Mouse (Mus musculus): ENCODE measurements around the gene Chrm3. TPM values are rescaled to one million over a fixed set of nuclear protein-coding genes. Genes with fewer than 3 reads are reported as not detected.

The Chrm3 gene
- polyA plus RNA-seq, 1 experiment from 2014 or later, result 1.2 TPM

DNA sequence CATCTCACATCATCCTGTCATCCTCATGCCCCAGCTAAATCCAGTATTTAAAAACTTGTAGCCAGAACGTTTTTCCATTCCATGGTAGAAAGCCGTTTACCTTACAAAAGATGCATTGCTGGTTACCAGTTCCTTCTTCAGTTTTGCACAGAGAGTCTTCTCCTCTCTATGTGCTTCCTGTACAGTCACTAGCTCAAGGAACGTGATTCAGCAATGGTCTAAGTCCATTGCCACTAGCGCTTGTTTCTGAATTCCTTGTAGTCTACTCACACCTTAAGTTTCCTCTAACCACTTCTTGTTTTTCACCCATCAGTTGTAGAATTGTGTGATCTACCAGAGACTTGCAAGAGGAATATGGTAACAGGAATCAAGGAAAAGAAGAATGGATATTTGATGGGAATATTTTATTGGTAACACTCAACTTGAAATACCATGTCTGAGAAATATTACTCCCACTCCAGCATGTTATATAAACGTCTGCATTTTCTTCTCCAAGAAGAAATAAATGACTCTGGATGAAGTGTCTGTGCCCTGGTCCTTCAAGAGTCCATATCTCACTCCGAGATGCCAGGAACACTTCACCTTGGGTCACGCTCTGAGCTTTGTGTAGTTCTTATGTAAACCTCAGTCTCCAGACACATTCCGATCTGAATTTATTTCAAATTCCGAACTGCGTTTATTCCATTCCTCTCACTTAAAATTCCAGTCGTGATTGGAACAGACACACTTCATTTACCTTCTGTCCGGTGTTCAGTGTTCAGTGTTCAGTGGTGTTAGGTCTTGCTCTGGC, 293.6 kb downstream of the Chrm3 start:
- ATAC-seq (ENCODE audit: insufficient number of reproducible peaks, insufficient read depth, low FRiP score, low read depth), result no peak

DNA sequence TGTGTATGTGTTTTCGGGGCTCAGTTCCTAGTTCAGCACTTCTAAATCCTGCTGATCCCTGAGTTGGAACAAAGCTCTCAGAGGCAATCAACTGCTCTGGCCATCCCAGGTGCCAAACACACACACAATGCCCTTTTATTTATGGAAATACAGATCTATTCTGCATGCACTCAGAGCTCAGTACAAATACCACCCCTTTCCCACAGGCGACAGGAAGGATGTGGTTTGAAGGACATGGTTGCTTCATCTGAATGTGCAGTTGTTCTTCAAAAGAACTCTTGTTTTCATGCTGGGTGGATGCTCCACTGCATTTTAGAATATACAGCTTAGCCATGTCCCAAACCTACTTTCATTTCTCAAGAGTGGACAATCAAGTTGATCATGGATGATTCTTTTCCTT, 294.9 kb downstream of the Chrm3 start:
- H3K36me3 ChIP-seq (ENCODE audit: control insufficient read depth, insufficient read depth, low read length), result no peaks in the 10 kb centered on the region
- WGBS, result 73% methylated on average over 2 of the region's 2 CpGs
- no peak overlapping the region for H3K9ac ChIP-seq (ENCODE audit: low read length)
- H3K9me3 ChIP-seq (ENCODE audit: control insufficient read depth, low read length), result no peaks in the 10 kb centered on the region
- ATAC-seq (ENCODE audit: insufficient number of reproducible peaks, insufficient read depth, low FRiP score, low read depth), result no peak
- H3K4me2 ChIP-seq (ENCODE audit: low read length), result no peak overlapping the region
- H3K27me3 ChIP-seq (ENCODE audit: control insufficient read depth, insufficient read depth, low read length), result no peaks in the 10 kb centered on the region
- H3K4me3 ChIP-seq (ENCODE audit: control insufficient read depth in 1 of 2, insufficient read depth in 1 of 2, low read depth in 1 of 2, low read length in 2 of 2), result no peak overlapping the region
- no peak overlapping the region for H3K27ac ChIP-seq (replicated peaks in 1 of 2; ENCODE audit: control insufficient read depth in 1 of 2, insufficient read depth in 1 of 2, low read depth in 2 of 2, low read length in 2 of 2)
- no peaks in the 10 kb centered on the region for H3K4me1 ChIP-seq (ENCODE audit: control insufficient read depth in 2 of 2, insufficient read depth in 2 of 2, low read length in 2 of 2)

More for the DNA sequence above, 293.6 kb downstream of the Chrm3 start:
- WGBS, result 73% methylated on average over 12 of the region's 12 CpGs
- H3K4me2 ChIP-seq (ENCODE audit: low read length), result no peak overlapping the region
- no peak overlapping the region for H3K4me3 ChIP-seq (ENCODE audit: control insufficient read depth in 1 of 2, insufficient read depth in 1 of 2, low read depth in 1 of 2, low read length in 2 of 2)
- H3K9me3 ChIP-seq (ENCODE audit: control insufficient read depth, low read length), result no peaks in the 10 kb centered on the region
- H3K9ac ChIP-seq (ENCODE audit: low read length), result no peak overlapping the region
- H3K36me3 ChIP-seq (ENCODE audit: control insufficient read depth, insufficient read depth, low read length), result no peaks in the 10 kb centered on the region
- H3K27ac ChIP-seq (replicated peaks in 1 of 2; ENCODE audit: control insufficient read depth in 1 of 2, insufficient read depth in 1 of 2, low read depth in 2 of 2, low read length in 2 of 2), result no peak overlapping the region
- H3K4me1 ChIP-seq (ENCODE audit: control insufficient read depth in 2 of 2, insufficient read depth in 2 of 2, low read length in 2 of 2), result peaks cover 0 to 2% of the 10 kb centered on the region in 2 experiments; a peak in 1 of 4 replicates
- no peaks in the 10 kb centered on the region for H3K27me3 ChIP-seq (ENCODE audit: control insufficient read depth, insufficient read depth, low read length)

DNA sequence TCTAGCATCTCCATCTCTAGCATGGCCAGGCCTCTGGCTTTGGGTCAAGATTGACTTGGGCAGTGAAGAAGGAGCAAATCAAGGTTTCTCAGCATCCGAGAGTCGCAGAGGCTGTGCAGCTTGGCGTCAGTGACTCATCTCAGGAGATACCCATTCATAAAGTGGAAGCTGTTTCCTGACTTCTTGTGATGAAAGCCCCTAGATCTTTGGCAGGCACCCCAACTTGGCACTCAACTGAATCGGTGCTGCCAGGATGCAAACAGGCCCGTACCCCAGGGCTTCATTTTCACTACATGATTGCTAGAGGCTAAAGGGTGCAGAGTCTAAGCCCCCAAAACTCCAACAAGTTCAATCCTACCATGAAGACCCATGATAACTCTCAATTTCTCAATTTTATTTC, 298.0 kb downstream of the Chrm3 start:
- WGBS, result 75% methylated on average over 5 of the region's 5 CpGs
- no peaks in the 10 kb centered on the region for H3K27me3 ChIP-seq (ENCODE audit: control insufficient read depth, insufficient read depth, low read length)
- ATAC-seq (ENCODE audit: insufficient number of reproducible peaks, insufficient read depth, low FRiP score, low read depth), result no peak
- H3K36me3 ChIP-seq (ENCODE audit: control insufficient read depth, insufficient read depth, low read length), result no peaks in the 10 kb centered on the region
- H3K27ac ChIP-seq (replicated peaks in 1 of 2; ENCODE audit: control insufficient read depth in 1 of 2, insufficient read depth in 1 of 2, low read depth in 2 of 2, low read length in 2 of 2), result no peak overlapping the region
- H3K9ac ChIP-seq (ENCODE audit: low read length), result no peak overlapping the region
- H3K4me1 ChIP-seq (ENCODE audit: control insufficient read depth in 2 of 2, insufficient read depth in 2 of 2, low read length in 2 of 2), result no peaks in the 10 kb centered on the region
- H3K4me2 ChIP-seq (ENCODE audit: low read length), result no peak overlapping the region
- H3K4me3 ChIP-seq (ENCODE audit: control insufficient read depth in 1 of 2, insufficient read depth in 1 of 2, low read depth in 1 of 2, low read length in 2 of 2), result no peak overlapping the region
- H3K9me3 ChIP-seq (ENCODE audit: control insufficient read depth, low read length), result no peaks in the 10 kb centered on the region

DNA sequence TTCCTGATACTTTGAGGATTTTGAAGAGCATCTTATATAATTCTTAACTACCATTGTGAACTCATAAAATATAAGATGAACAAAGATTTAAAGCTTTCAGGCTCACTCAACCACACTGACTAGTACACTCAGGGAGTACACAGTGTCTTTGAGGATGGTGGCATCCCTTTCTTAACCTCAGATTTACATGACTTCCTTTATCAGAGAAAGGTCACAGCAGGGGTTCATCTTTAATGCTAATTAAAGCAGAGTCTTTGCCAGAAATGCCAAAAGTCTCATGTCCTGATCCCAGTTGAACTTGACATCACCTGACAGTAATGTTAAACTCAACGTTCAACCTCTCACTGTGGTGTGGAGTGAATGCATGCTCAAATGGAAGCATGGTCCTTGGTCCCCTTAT, 301.7 kb downstream of the Chrm3 start:
- WGBS, result 49% methylated on average over 1 of the region's 1 CpGs
- no peaks in the 10 kb centered on the region for H3K36me3 ChIP-seq (ENCODE audit: control insufficient read depth, insufficient read depth, low read length)
- no peaks in the 10 kb centered on the region for H3K27me3 ChIP-seq (ENCODE audit: control insufficient read depth, insufficient read depth, low read length)
- H3K4me1 ChIP-seq (ENCODE audit: control insufficient read depth in 2 of 2, insufficient read depth in 2 of 2, low read length in 2 of 2), result no peaks in the 10 kb centered on the region
- H3K27ac ChIP-seq (replicated peaks in 1 of 2; ENCODE audit: control insufficient read depth in 1 of 2, insufficient read depth in 1 of 2, low read depth in 2 of 2, low read length in 2 of 2), result no peak overlapping the region
- no peaks in the 10 kb centered on the region for H3K9me3 ChIP-seq (ENCODE audit: control insufficient read depth, low read length)
- no peak for ATAC-seq (ENCODE audit: insufficient number of reproducible peaks, insufficient read depth, low FRiP score, low read depth)
- H3K4me3 ChIP-seq (ENCODE audit: control insufficient read depth in 1 of 2, insufficient read depth in 1 of 2, low read depth in 1 of 2, low read length in 2 of 2), result no peak overlapping the region
- H3K9ac ChIP-seq (ENCODE audit: low read length), result no peak overlapping the region
- H3K4me2 ChIP-seq (ENCODE audit: low read length), result no peak overlapping the region

DNA sequence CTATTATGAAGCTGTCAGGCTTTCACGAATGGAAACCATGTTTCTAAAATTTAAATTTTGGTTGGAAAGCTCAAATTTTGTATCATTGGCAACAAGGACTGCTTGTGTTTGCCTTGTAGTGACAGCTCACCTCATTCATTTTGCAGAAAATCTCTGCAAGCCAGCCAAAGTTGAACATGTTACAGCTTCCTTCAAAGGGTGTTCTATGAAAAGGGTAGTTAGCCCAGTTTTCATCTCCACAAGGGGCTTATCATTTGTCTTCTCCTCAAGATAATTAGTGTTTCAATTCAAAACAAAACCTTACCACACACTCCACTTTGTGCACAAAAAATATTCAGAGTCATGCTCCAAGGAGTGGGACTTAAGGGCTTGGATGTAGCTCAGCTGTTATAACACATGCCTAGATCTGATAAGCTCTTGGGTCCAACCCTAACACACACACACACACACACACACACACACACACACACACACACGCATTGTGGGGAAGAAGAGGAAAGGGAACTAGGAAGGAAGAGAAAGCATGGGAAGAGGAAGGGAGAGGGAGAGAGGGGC, 302.9 kb downstream of the Chrm3 start:
- no peaks in the 10 kb centered on the region for H3K27me3 ChIP-seq (ENCODE audit: control insufficient read depth, insufficient read depth, low read length)
- H3K9ac ChIP-seq (ENCODE audit: low read length), result no peak overlapping the region
- H3K9me3 ChIP-seq (ENCODE audit: control insufficient read depth, low read length), result no peaks in the 10 kb centered on the region
- H3K4me2 ChIP-seq (ENCODE audit: low read length), result no peak overlapping the region
- no peak for ATAC-seq (ENCODE audit: insufficient number of reproducible peaks, insufficient read depth, low FRiP score, low read depth)
- no peak overlapping the region for H3K4me3 ChIP-seq (ENCODE audit: control insufficient read depth in 1 of 2, insufficient read depth in 1 of 2, low read depth in 1 of 2, low read length in 2 of 2)
- H3K4me1 ChIP-seq (ENCODE audit: control insufficient read depth in 2 of 2, insufficient read depth in 2 of 2, low read length in 2 of 2), result no peaks in the 10 kb centered on the region
- WGBS, result 62% methylated on average over 2 of the region's 2 CpGs
- H3K36me3 ChIP-seq (ENCODE audit: control insufficient read depth, insufficient read depth, low read length), result no peaks in the 10 kb centered on the region
- no peak overlapping the region for H3K27ac ChIP-seq (replicated peaks in 1 of 2; ENCODE audit: control insufficient read depth in 1 of 2, insufficient read depth in 1 of 2, low read depth in 2 of 2, low read length in 2 of 2)

DNA sequence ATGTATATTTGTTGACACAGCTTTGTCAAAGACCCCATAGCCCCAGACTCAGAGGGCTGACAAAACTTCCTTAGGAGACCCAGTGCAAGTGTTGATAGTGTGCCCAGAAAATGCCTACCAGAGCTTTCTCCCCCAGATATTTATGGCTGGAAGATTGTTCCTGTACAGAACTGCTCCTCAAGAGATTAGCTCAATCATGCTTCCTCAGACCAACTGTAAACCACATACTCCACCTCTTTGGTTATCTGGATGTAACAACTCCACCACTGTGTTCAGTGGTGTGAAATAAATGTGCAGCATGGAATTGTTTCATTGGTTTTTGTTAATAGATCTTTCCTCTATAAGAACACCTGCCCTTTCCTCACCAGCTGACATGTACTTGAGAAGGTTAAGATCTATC, 306.6 kb downstream of the Chrm3 start:
- Histone ChIP-seq H3K27ac (replicated peaks in 1 of 2; ENCODE audit: control insufficient read depth in 1 of 2, insufficient read depth in 1 of 2, low read depth in 2 of 2, low read length in 2 of 2) (no peak overlapping the region), H3K9me3 (ENCODE audit: control insufficient read depth, low read length) (no peaks in the 10 kb centered on the region), H3K4me1 (ENCODE audit: control insufficient read depth in 2 of 2, insufficient read depth in 2 of 2, low read length in 2 of 2) (no peaks in the 10 kb centered on the region), H3K4me3 (ENCODE audit: control insufficient read depth in 1 of 2, insufficient read depth in 1 of 2, low read depth in 1 of 2, low read length in 2 of 2) (no peak overlapping the region), H3K9ac (ENCODE audit: low read length) (no peak overlapping the region), H3K36me3 (ENCODE audit: control insufficient read depth, insufficient read depth, low read length) (no peaks in the 10 kb centered on the region), H3K27me3 (ENCODE audit: control insufficient read depth, insufficient read depth, low read length) (no peaks in the 10 kb centered on the region), H3K4me2 (ENCODE audit: low read length) (no peak overlapping the region)
- no peak for ATAC-seq (ENCODE audit: insufficient number of reproducible peaks, insufficient read depth, low FRiP score, low read depth)

DNA sequence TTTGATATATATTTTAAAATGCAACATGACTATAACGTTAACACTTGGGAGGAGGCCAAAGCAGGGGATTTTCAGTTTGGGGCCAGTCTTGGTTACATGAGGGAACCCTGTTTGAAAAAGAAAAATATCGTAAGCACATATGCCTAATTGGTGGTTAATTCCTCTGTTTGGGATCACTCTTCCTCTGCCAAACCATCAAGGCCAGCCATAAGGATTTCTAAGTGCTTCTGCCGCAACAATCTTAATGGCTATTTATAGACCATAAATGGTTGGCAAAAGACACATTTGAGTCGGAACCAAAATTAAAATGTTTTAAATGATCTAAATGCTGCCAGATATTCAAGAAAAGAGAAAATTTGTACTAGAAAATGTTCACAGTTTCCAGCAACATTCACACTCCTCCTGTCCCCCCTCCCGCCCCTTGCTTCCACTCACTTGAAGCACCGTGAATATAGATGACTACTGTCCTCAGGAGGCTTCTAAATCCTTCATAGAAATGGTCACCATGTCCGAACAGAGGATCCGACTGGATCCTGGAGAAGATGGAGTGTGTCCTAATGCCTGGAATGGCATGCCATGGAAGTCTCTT, 307.3 kb downstream of the Chrm3 start:
- no peaks in the 10 kb centered on the region for H3K4me1 ChIP-seq (ENCODE audit: control insufficient read depth in 2 of 2, insufficient read depth in 2 of 2, low read length in 2 of 2)
- no peaks in the 10 kb centered on the region for H3K36me3 ChIP-seq (ENCODE audit: control insufficient read depth, insufficient read depth, low read length)
- no peaks in the 10 kb centered on the region for H3K27me3 ChIP-seq (ENCODE audit: control insufficient read depth, insufficient read depth, low read length)
- no peaks in the 10 kb centered on the region for H3K9me3 ChIP-seq (ENCODE audit: control insufficient read depth, low read length)
- H3K9ac ChIP-seq (ENCODE audit: low read length), result no peak overlapping the region
- H3K4me3 ChIP-seq (ENCODE audit: control insufficient read depth in 1 of 2, insufficient read depth in 1 of 2, low read depth in 1 of 2, low read length in 2 of 2), result no peak overlapping the region
- ATAC-seq (ENCODE audit: insufficient number of reproducible peaks, insufficient read depth, low FRiP score, low read depth), result no peak
- no peak overlapping the region for H3K27ac ChIP-seq (replicated peaks in 1 of 2; ENCODE audit: control insufficient read depth in 1 of 2, insufficient read depth in 1 of 2, low read depth in 2 of 2, low read length in 2 of 2)
- WGBS, result 70% methylated on average over 8 of the region's 8 CpGs
- no peak overlapping the region for H3K4me2 ChIP-seq (ENCODE audit: low read length)
